Mouse (Mus musculus) cortical plate, adult 2 months (tissue): ENCODE data around the gene BC030499.

Source experiments
- CTCF ChIP-seq: fragments of 200-500 bp; IDR thresholded peaks from 2 replicates; pipeline ENCODE4 v1.5.1; 2011; ENCODE audit warnings: mild to moderate bottlenecking, control low read depth, low read length; ENCODE audit not compliant: insufficient read depth; ENCODE audit errors: extremely low read depth
- POLR2A ChIP-seq: fragments of 200-500 bp; IDR thresholded peaks from 2 replicates; pipeline ENCODE4 v1.6.1; 2011; ENCODE audit warnings: mild to moderate bottlenecking, low read length, control low read depth; ENCODE audit not compliant: insufficient read depth; ENCODE audit errors: extremely low read depth

GRCm38 (mm10) chr11:78328512-78329056, 37.9 kb downstream of the BC030499 start:
- no peak for TF ChIP-seq CTCF
- TF ChIP-seq POLR2A: no peak
